Mouse (Mus musculus): ENCODE data around the gene Naaladl1. TPM values are rescaled to one million over a fixed set of nuclear protein-coding genes. Genes with fewer than 3 reads are reported as not detected.
"Not testable (repeated sequence)": the region's sequence is repeated elsewhere in the genome, so short reads cannot be mapped to it uniquely, and the experiment has no call there.

Naaladl1 gene
- total and polyA plus RNA-seq, 2 experiments from 2014 or later: 0.07 TPM; not detected in 1

- no peaks in the 10 kb centered on the region; the same call in 1 of the 2 replicates for H3K4me1 ChIP-seq (ENCODE audit: control insufficient read depth, insufficient read depth)
- H3K27me3 ChIP-seq (ENCODE audit: control insufficient read depth, insufficient read depth, low read length): no peaks in the 10 kb centered on the region
- no peak overlapping the region for H3K9ac ChIP-seq (replicated peaks; ENCODE audit: low read depth, low read length)
- H3K27ac ChIP-seq (ENCODE audit: low read depth): no peak overlapping the region
- 70% methylated on average over 2 of the region's 2 CpGs for WGBS
- no peaks in the 10 kb centered on the region for H3K9me3 ChIP-seq (replicated peaks; ENCODE audit: control insufficient read depth, low read length)
- DNase-seq (ENCODE audit: low spot score) (no peak), ATAC-seq (ENCODE audit: insufficient read depth, low read depth) (no peak)
- TF ChIP-seq EP300 (IDR thresholded peaks at IDR 0.05; ENCODE audit: low read depth) (no peak), CTCF (IDR thresholded peaks at IDR 0.05; ENCODE audit: low read depth) (no peak)
- 0 out of 2 replicates have a peak, but pooled peaks cover 4% of the 10 kb centered on the region for H3K36me3 ChIP-seq (replicated peaks; ENCODE audit: control insufficient read depth, insufficient read depth, low read length)
- no peak overlapping the region for H3K4me2 ChIP-seq (ENCODE audit: low read depth, low read length)
- no peak overlapping the region for H3K4me3 ChIP-seq (ENCODE audit: low read depth, low read length)
Observed at GRCm38 (mm10) chr19:6124898-6125297, 19.3 kb downstream of the Naaladl1 start.

- 24% methylated on average over 4 of the region's 4 CpGs for WGBS
- ATAC-seq (ENCODE audit: insufficient read depth, low read depth) (no peak), DNase-seq (ENCODE audit: low spot score) (no peak)
- Histone ChIP-seq H3K27me3 (ENCODE audit: control insufficient read depth, insufficient read depth, low read length) (no peaks in the 10 kb centered on the region), H3K9ac (replicated peaks; ENCODE audit: low read depth, low read length) (no peak overlapping the region), H3K36me3 (replicated peaks; ENCODE audit: control insufficient read depth, insufficient read depth, low read length) (no peaks in the 10 kb centered on the region), H3K4me2 (ENCODE audit: low read depth, low read length) (no peak overlapping the region), H3K4me3 (ENCODE audit: low read depth, low read length) (no peak overlapping the region), H3K4me1 (ENCODE audit: control insufficient read depth, insufficient read depth) (no peaks in the 10 kb centered on the region; the same call in 1 of the 2 replicates), H3K27ac (ENCODE audit: low read depth) (no peak overlapping the region), H3K9me3 (replicated peaks; ENCODE audit: control insufficient read depth, low read length) (no peaks in the 10 kb centered on the region)
- no peak for TF ChIP-seq EP300 (IDR thresholded peaks at IDR 0.05; ENCODE audit: low read depth)
- peak; percentile 71 for TF ChIP-seq CTCF (IDR thresholded peaks at IDR 0.05; ENCODE audit: low read depth)
Observed at GRCm38 (mm10) chr19:6126289-6126688, 20.7 kb downstream of the Naaladl1 start.

DNA sequence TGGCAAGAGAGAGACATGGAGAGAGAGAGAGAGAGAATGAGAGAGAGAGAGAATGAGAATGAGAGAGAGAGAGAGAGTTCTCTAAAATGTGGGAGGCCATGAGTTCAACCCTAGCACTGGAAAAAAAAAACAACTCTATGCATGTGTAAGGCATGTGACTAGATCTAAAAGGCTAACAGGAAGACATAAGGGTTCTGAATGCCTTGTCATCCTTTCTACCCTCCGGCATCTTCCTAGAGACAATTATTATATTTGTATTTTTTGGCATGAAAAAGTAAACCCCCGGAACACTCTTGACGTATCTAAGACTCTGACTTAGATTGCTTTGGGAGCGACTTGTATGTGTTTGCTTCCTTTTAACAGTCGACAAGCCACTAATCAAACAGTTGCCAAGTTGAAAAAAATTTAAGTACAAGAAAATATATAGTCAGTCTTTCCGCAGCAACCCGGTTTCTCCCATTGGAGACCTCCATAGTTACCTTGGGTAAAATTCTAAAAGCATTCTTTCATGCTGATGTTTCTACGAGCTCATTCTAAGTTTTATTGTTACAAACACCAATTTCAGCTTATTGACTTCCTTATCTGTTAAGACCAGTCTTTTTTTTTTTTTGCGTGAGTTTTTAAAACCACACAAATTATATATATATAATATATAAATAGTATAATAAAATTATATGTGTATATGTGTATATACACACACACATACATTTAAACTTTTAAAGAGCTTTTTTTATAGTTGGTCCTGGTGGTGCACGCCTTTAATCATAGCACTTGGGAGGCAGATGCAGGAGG is 21.4 kb downstream of the Naaladl1 start:
- Histone ChIP-seq H3K9ac (replicated peaks; ENCODE audit: low read depth, low read length) (no peak overlapping the region), H3K4me3 (ENCODE audit: low read depth, low read length) (peak overlapping the region; percentile 49), H3K4me2 (ENCODE audit: low read depth, low read length) (peak overlapping the region; percentile 61), H3K27me3 (ENCODE audit: control insufficient read depth, insufficient read depth, low read length) (no peaks in the 10 kb centered on the region), H3K36me3 (replicated peaks; ENCODE audit: control insufficient read depth, insufficient read depth, low read length) (no peaks in the 10 kb centered on the region), H3K27ac (ENCODE audit: low read depth) (peak overlapping the region; percentile 89; the same call in 1 of the 2 replicates), H3K4me1 (ENCODE audit: control insufficient read depth, insufficient read depth) (no peaks in the 10 kb centered on the region; the same call in 1 of the 2 replicates), H3K9me3 (replicated peaks; ENCODE audit: control insufficient read depth, low read length) (no peaks in the 10 kb centered on the region)
- no peak for DNase-seq (ENCODE audit: low spot score)
- ATAC-seq (ENCODE audit: insufficient read depth, low read depth): no peak
- no peak for TF ChIP-seq CTCF (IDR thresholded peaks at IDR 0.05; ENCODE audit: low read depth)
- no peak for TF ChIP-seq EP300 (IDR thresholded peaks at IDR 0.05; ENCODE audit: low read depth)
- 63% methylated on average over 10 of the region's 10 CpGs for whole genome bisulfite sequencing

- H3K27ac ChIP-seq (ENCODE audit: low read depth): peak within 1 kb of the TSS; percentile 89
- peak within 1 kb of the TSS; percentile 43; the same call in 1 of the 2 replicates for H3K9ac ChIP-seq (replicated peaks; ENCODE audit: low read depth, low read length)
- under 1% methylated on average over 32 of the region's 32 CpGs for WGBS
- H3K4me3 ChIP-seq (ENCODE audit: low read depth, low read length): peak within 1 kb of the TSS; percentile 49
- H3K4me1 ChIP-seq (ENCODE audit: control insufficient read depth, insufficient read depth): no peaks in the 10 kb centered on the region; the same call in 1 of the 2 replicates
- peak; percentile 98 for DNase-seq (ENCODE audit: low spot score)
- TF ChIP-seq CTCF (IDR thresholded peaks at IDR 0.05; ENCODE audit: low read depth): no peak
- peak; percentile 68 for TF ChIP-seq EP300 (IDR thresholded peaks at IDR 0.05; ENCODE audit: low read depth)
- no peaks in the 10 kb centered on the region for H3K9me3 ChIP-seq (replicated peaks; ENCODE audit: control insufficient read depth, low read length)
- H3K36me3 ChIP-seq (replicated peaks; ENCODE audit: control insufficient read depth, insufficient read depth, low read length): no peaks in the 10 kb centered on the region
- peak; percentile 97 for ATAC-seq (ENCODE audit: insufficient read depth, low read depth)
- no peaks in the 10 kb centered on the region for H3K27me3 ChIP-seq (ENCODE audit: control insufficient read depth, insufficient read depth, low read length)
- H3K4me2 ChIP-seq (ENCODE audit: low read depth, low read length): peak within 1 kb of the TSS; percentile 61
Observed at GRCm38 (mm10) chr19:6127760-6128341, 22.3 kb downstream of the Naaladl1 start, which contains the start of gene Snx15. Snx15 (minus strand) TSS chr19:6128304.

- H3K4me2 ChIP-seq (ENCODE audit: low read depth, low read length); H3K4me1 ChIP-seq (ENCODE audit: control insufficient read depth, insufficient read depth); DNase-seq (ENCODE audit: low spot score); H3K4me3 ChIP-seq (ENCODE audit: low read depth, low read length); H3K27ac ChIP-seq (ENCODE audit: low read depth); H3K9me3 ChIP-seq (replicated peaks; ENCODE audit: control insufficient read depth, low read length); H3K9ac ChIP-seq (replicated peaks; ENCODE audit: low read depth, low read length); H3K36me3 ChIP-seq (replicated peaks; ENCODE audit: control insufficient read depth, insufficient read depth, low read length); ATAC-seq (ENCODE audit: insufficient read depth, low read depth); H3K27me3 ChIP-seq (ENCODE audit: control insufficient read depth, insufficient read depth, low read length): not testable (repeated sequence)
- 70% methylated on average over 7 of the region's 7 CpGs for WGBS
Observed at GRCm38 (mm10) chr19:6130414-6131128, 25.0 kb downstream of the Naaladl1 start.

Measured in heart, postnatal 0 days (tissue).